Mouse (Mus musculus) lung, adult 2 months (tissue): ENCODE measurements around the gene Setx. TPM values are rescaled to one million over a fixed set of nuclear protein-coding genes. Genes with fewer than 3 reads are reported as not detected.
"Not testable (repeated sequence)": the region's sequence is repeated elsewhere in the genome, so short reads cannot be mapped to it uniquely, and the experiment has no call there.

Experiments
- DNase-seq: peaks from one replicate; pipeline ENCODE4 v3.0.0; 2022
- H3K4me1 ChIP-seq: fragments of 200-500 bp; 2 replicates; pipeline ENCODE4 v1.6.1; 2011; ENCODE audit warnings: low read length; ENCODE audit not compliant: control insufficient read depth, insufficient read depth
- H3K4me3 ChIP-seq: fragments of 200-500 bp; replicated peaks from 2 replicates; pipeline ENCODE3; 2011; ENCODE audit warnings: low read depth, mild to moderate bottlenecking, control low read depth, low read length; ENCODE audit errors: extremely low read depth
- CTCF ChIP-seq: fragments of 200-500 bp; IDR thresholded peaks from 2 replicates; pipeline ENCODE4 v1.5.1; 2011; ENCODE audit warnings: mild to moderate bottlenecking, low read length, control low read depth; ENCODE audit not compliant: insufficient read depth
- POLR2A ChIP-seq: fragments of 200-500 bp; IDR thresholded peaks from 2 replicates; pipeline ENCODE4 v1.6.1; 2011; ENCODE audit warnings: low read depth, mild to moderate bottlenecking, control low read depth, low read length, borderline replicate concordance; ENCODE audit errors: extremely low read depth
- WGBS: fragments of 180-500 bp; shearing (Covaris S2); methylation state at CpG from one replicate; pipeline ENCODE4 v1.1.7; 2018; 5-methylcytosine and 5-hydroxymethylcytosine counted together
- polyA plus RNA-seq: library from polyadenylated mRNA; depleted of rRNA; stranded (reverse); fragments of >200 nt; gene quantifications from 2 replicates; pipeline ENCODE4 v1.2.3, GENCODE M21; 2012; rRNA removed

The Setx gene
- polyA plus RNA-seq: 3.5 and 5.8 TPM in 2 replicates

DNA sequence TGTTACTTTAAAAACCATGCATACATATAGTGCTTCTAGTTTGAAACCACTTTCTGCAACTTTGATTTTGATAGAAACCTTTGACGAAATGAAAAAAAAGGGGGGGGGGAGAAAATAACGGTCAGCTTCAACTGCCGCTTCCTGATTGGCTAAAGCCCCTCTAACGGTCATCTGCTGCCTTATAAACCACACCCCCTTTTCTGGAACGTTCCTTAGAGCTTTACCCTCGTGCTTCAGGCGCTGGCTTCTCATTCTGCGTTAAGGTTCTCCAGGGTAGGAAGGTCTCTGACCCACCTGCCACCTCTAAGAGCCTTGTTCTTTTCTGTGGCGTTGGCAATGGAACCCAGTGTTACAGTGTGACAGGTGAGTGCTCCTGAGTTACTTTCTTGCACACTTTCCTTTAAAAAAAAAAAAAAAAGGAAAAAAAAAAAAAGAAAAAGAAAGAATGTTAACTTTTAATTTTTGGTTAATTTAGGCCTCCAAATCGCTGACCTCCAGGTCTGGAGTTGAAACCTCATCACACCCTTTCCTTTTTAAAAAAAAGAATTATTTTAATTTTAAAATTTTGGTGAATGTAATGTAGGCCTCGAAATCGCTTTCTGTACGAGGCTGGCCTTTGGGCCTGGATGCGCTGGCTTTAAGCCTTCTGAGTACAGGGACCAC lies at the start of gene Setx:
Setx (plus strand) TSS at position 275 of the 663 bp plus-strand sequence.
- 60% methylated on average over 14 of the region's 14 CpGs for WGBS
- TF ChIP-seq POLR2A (no peak), CTCF (no peak)
- H3K4me3 ChIP-seq: peak within 1 kb of the TSS; percentile 73

DNA sequence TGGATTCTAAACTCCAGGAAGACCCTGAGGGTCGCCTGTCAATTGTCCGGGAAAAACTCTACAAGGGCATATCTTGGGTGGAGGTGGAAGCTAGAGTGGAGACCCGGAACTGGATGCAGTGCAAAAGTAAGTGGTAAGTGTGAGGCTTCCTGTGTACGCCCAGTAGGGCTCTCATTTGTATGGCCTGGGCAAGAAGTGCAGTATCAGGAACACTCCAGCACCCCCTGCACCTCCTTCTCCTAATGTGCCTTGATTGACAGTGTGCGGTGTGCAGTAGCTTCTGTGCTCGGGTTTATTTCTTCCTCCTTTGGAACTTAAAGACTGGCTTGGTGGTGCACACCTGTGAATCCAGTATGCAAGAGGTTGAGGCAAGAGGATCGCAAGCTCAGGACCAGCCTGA lies 49.3 kb upstream of the Setx start:
- WGBS: 93% methylated on average over 7 of the region's 7 CpGs
- TF ChIP-seq POLR2A (no peak), CTCF (no peak)

More for the DNA sequence above, at the start of gene Setx:
- H3K4me1 ChIP-seq: no peaks in the 10 kb centered on the region
- no peak for DNase-seq

DNA sequence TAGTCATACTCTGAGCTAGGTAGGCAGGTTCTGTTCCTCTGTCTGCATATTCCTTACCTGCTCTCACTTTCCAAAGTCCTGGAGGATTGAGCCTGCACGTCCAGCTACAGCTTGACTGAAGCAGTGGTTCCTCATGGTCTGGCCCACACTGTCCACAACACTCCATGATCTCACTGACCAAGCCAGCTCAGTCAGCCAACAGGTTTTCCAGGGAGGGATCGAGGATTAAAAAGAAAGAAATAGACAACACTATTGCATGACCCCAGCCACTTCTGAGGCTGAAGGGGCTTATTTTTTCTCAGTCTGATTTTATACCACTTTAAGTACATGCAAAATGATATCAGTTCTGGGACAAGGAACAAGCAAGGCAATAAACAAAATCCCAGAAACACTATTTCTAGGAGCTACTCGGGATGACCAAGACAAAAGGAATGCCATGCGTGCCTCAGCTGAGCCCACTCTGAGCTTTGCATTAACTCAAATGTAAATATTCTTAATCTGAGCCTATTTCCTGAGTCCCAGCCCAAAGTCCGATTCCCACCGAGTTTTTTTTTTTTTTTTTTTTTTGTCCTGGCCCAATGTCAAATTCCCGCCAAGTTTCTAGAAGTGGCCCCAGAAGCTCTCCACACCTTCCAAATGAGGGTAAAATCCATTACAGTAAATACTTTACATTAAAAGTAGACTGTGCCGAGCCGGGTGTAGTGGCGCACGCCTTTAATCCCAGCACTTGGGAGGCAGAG lies 48.5 kb upstream of the Setx start:
- H3K4me3 ChIP-seq: no peak overlapping the region
- no peaks in the 10 kb centered on the region for H3K4me1 ChIP-seq
- TF ChIP-seq POLR2A (no peak), CTCF (no peak)
- 66% methylated on average over 11 of the region's 11 CpGs for WGBS
- DNase-seq: no peak

More for the DNA sequence above, 49.3 kb upstream of the Setx start:
- no peak for DNase-seq
- Histone ChIP-seq H3K4me1 (no peaks in the 10 kb centered on the region), H3K4me3 (no peak overlapping the region)

DNA sequence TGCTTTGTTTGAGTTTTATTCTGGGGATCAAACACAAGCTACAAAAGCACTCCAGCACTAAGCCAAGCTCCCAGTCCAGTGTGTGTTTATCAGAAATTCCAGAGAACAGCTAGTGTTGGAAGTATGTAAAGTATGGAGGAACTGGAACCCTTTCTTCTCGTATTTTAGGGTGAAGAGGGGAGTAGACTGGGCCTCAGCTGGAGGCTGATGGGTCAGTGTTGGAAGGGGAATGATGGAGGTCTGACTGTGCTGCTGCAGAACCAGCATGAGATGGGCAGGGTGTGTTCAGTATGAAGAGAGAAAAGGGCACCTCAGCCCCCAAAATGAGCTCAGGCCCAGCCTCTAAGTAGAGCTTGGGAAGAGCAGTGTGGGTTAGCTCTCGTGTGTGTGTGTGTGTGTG lies 47.8 kb upstream of the Setx start:
- TF ChIP-seq CTCF: no peak
- no peak for TF ChIP-seq POLR2A
- DNase-seq: no peak
- no peak overlapping the region for H3K4me3 ChIP-seq
- WGBS: 82% methylated on average over 2 of the region's 2 CpGs
- H3K4me1 ChIP-seq: no peaks in the 10 kb centered on the region

DNA sequence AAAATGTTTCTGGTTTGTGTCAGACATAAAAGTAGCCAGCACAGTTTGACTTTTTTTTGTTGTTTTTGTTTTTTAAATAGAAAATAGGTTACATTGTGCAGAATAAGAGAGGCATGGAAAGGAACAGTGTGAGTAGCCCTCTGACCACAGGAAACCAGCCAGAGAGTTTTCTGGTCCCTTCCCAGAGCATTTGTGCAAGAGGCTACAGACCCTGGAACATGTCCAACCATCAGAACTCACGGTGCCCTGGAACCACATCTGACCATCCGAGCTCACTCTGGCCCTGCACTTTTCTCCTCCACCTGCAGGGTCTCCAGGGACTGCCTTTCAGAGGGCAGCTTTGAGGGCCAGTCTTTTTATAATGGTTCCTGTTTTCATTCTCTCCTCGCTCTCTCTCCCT lies 42.0 kb upstream of the Setx start:
- DNase-seq: no peak
- H3K4me3 ChIP-seq: no peak overlapping the region
- TF ChIP-seq POLR2A: no peak
- no peak for TF ChIP-seq CTCF
- WGBS: 71% methylated on average over 3 of the region's 3 CpGs
- H3K4me1 ChIP-seq: no peaks in the 10 kb centered on the region

DNA sequence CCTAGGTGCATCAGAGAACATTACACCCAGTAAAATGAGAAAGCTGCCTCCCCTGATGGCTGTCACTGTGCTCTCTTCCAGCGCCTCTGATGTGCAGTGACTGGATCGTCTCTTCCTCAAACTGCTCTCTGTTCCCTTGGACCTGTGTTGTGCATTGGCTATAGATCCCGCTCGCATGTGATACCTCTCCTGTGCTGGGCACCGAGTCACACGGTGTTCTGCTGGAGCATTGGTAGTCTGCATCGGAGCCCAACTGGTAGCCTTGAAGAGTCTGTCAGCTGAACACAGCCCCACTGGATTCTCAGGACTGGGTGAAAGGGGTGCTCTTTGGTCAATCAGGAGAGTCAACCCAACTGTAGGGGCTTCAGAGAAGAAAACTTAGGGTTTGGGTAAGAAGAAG lies 38.0 kb upstream of the Setx start:
- WGBS: 98% methylated on average over 7 of the region's 7 CpGs
- no peak for TF ChIP-seq POLR2A
- TF ChIP-seq CTCF: no peak
- Histone ChIP-seq H3K4me1 (no peaks in the 10 kb centered on the region), H3K4me3 (no peak overlapping the region)
- DNase-seq: no peak

DNA sequence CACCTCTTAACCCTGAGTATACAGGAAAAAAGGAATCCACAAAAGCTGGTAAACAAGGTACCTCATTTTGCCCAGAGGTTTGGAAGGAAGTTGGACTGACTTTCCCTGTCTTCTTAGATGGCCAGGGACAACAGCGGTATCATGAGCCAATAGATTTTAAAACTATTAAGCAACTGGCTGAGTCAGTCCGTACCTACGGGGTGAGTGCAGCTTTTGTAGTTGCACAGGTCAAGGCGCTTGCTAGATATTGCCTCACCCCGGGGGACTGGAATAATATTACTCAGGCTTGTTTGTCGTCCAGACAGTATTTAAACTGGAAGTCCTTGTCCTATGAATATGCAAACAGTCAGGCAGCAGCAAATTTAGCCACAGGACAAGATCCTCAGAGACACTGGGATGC lies 34.7 kb upstream of the Setx start:
- not testable (repeated sequence) for H3K4me3 ChIP-seq, H3K4me1 ChIP-seq, DNase-seq
- WGBS: 70% methylated on average over 6 of the region's 6 CpGs

DNA sequence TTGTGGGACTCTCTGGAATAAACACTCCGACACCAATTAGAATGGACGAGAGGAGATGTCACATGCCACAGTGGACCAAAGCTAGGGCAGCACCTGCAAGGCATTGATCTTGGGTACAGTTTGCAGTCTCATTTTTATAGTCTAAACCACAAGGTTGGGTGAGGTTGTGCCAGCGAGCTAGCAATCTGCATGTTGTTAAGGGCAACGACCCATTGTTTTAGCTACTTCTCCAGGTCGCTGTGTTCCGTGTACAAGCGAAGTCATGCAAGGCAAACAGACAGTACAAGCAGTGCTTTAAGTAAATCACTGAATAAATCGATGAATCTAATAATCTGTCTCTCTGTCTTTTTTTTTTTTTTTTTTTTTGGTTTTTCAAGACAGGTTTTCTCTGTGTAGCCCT lies 28.3 kb upstream of the Setx start:
- H3K4me3 ChIP-seq: no peak overlapping the region
- H3K4me1 ChIP-seq: no peaks in the 10 kb centered on the region
- DNase-seq: no peak
- TF ChIP-seq CTCF: no peak
- no peak for TF ChIP-seq POLR2A
- WGBS: 79% methylated on average over 8 of the region's 8 CpGs

DNA sequence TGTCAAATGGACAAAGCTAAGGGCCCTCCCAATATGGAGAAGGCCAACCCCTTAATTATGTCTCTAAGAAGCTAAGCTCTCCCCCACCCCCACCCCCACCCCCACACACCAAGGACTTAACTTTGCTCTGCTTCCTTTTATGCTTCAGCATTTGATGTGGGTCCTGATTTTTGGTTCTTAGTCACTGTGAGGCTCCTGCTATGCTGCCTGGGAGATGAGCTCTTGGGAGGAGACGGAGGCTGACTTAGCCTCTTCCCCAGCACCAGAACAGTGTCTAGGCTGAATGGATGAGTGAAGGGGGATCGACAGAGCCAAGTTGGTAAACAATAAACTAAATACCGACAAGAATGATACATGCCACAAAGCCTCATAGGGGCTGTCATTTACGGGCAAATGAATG lies 27.2 kb upstream of the Setx start:
- TF ChIP-seq POLR2A (no peak), CTCF (no peak)
- no peak for DNase-seq
- Histone ChIP-seq H3K4me1 (no peaks in the 10 kb centered on the region), H3K4me3 (no peak overlapping the region)
- 71% methylated on average over 4 of the region's 4 CpGs for WGBS

DNA sequence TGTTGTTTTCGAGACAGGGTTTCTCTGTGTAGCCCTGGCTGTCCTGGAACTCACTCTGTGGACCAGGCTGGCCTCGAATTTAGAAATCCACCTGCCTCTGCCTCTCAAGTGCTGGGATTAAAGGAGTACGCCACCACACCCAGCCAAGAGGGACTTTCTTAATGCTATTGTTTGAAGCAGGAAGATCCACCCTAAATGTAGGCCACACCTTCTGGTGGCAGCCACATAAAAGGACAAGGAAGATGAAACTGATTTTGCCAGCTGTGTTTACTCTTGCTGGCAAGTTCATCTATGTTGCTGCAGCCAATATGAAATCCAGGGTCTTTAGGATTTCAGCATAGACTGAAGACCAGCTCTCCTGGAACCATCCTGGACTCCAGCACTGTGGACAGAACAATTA lies 26.5 kb upstream of the Setx start:
- no peak for DNase-seq
- H3K4me3 ChIP-seq: no peak overlapping the region
- TF ChIP-seq POLR2A (no peak), CTCF (no peak)
- 60% methylated on average over 3 of the region's 3 CpGs for WGBS
- H3K4me1 ChIP-seq: no peaks in the 10 kb centered on the region

DNA sequence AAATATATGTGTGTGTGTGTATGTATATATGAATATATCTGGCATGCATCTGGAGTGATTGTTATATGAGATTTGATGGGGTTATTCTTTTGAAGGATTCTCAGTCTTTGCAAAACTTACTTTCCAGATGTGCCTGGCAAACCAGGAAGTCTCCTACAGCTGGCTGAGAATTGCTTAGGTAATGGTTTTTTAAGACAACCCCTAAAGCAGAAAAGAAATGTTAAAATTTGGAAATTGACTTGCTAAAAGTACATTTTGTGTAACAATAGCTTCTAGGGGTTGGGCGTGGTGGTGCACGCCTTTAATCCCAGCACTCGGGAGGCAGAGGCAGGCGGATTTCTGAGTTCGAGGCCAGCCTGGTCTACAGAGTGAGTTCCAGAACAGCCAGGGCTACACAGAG lies 26.0 kb upstream of the Setx start:
- DNase-seq, H3K4me1 ChIP-seq, H3K4me3 ChIP-seq: not testable (repeated sequence)
- 92% methylated on average over 5 of the region's 5 CpGs for WGBS
